Mouse (Mus musculus): ENCODE measurements around the gene Eva1b. TPM values are rescaled to one million over a fixed set of nuclear protein-coding genes. Genes with fewer than 3 reads are reported as not detected.
"Not testable (repeated sequence)": the region's sequence is repeated elsewhere in the genome, so short reads cannot be mapped to it uniquely, and the experiment has no call there.

Eva1b gene
- polyA plus RNA-seq, 1 experiment from 2014 or later, result 18.6 TPM

GRCm38 (mm10) chr4:126163685-126164084 is 16.1 kb downstream of the Eva1b start:
- Histone ChIP-seq H3K9me3 (ENCODE audit: control insufficient read depth, low read length) (no peaks in the 10 kb centered on the region), H3K4me1 (replicated peaks; ENCODE audit: control insufficient read depth, insufficient read depth, low read length) (peaks cover 7% of the 10 kb centered on the region; the same call in 1 of the 2 replicates), H3K36me3 (ENCODE audit: control insufficient read depth, insufficient read depth, low read length) (peaks cover 4% of the 10 kb centered on the region), H3K4me2 (ENCODE audit: low read depth, low read length, severe bottlenecking) (peak overlapping the region; percentile 99; the same call in 1 of the 2 replicates), H3K9ac (ENCODE audit: low read length) (no peak overlapping the region), H3K27me3 (ENCODE audit: control insufficient read depth, insufficient read depth, low read length) (no peaks in the 10 kb centered on the region), H3K27ac (ENCODE audit: low read depth, low read length) (no peak overlapping the region), H3K4me3 (ENCODE audit: low read depth, low read length) (no peak overlapping the region)
- 68% methylated on average over 4 of the region's 4 CpGs for WGBS
- ATAC-seq (replicated peaks; ENCODE audit: low FRiP score) (no peak), DNase-seq (ENCODE audit: low spot score) (no peak)

GRCm38 (mm10) chr4:126165092-126165491 is 17.5 kb downstream of the Eva1b start:
- not testable (repeated sequence) for H3K27me3 ChIP-seq (ENCODE audit: control insufficient read depth, insufficient read depth, low read length); H3K4me2 ChIP-seq (ENCODE audit: low read depth, low read length, severe bottlenecking); ATAC-seq (replicated peaks; ENCODE audit: low FRiP score); H3K27ac ChIP-seq (ENCODE audit: low read depth, low read length); H3K9ac ChIP-seq (ENCODE audit: low read length); H3K4me1 ChIP-seq (replicated peaks; ENCODE audit: control insufficient read depth, insufficient read depth, low read length); H3K9me3 ChIP-seq (ENCODE audit: control insufficient read depth, low read length); DNase-seq (ENCODE audit: low spot score); H3K4me3 ChIP-seq (ENCODE audit: low read depth, low read length)
- WGBS, result 78% methylated on average over 8 of the region's 10 CpGs
- H3K36me3 ChIP-seq (ENCODE audit: control insufficient read depth, insufficient read depth, low read length), result peaks cover 11% of the 10 kb centered on the region

GRCm38 (mm10) chr4:126166084-126166483 is 18.5 kb downstream of the Eva1b start:
- Histone ChIP-seq H3K27me3 (ENCODE audit: control insufficient read depth, insufficient read depth, low read length) (no peaks in the 10 kb centered on the region), H3K4me3 (ENCODE audit: low read depth, low read length) (no peak overlapping the region), H3K36me3 (ENCODE audit: control insufficient read depth, insufficient read depth, low read length) (peaks cover 14% of the 10 kb centered on the region), H3K27ac (ENCODE audit: low read depth, low read length) (no peak overlapping the region), H3K9me3 (ENCODE audit: control insufficient read depth, low read length) (no peaks in the 10 kb centered on the region), H3K4me2 (ENCODE audit: low read depth, low read length, severe bottlenecking) (no peak overlapping the region), H3K9ac (ENCODE audit: low read length) (no peak overlapping the region), H3K4me1 (replicated peaks; ENCODE audit: control insufficient read depth, insufficient read depth, low read length) (peaks cover 7% of the 10 kb centered on the region; the same call in 1 of the 2 replicates)
- 84% methylated on average over 3 of the region's 3 CpGs for WGBS
- DNase-seq (ENCODE audit: low spot score) (no peak), ATAC-seq (replicated peaks; ENCODE audit: low FRiP score) (no peak)

- Histone ChIP-seq H3K27me3 (ENCODE audit: control insufficient read depth, insufficient read depth, low read length) (no peaks in the 10 kb centered on the region), H3K9me3 (ENCODE audit: control insufficient read depth, low read length) (no peaks in the 10 kb centered on the region), H3K4me1 (replicated peaks; ENCODE audit: control insufficient read depth, insufficient read depth, low read length) (no peaks in the 10 kb centered on the region), H3K36me3 (ENCODE audit: control insufficient read depth, insufficient read depth, low read length) (peaks cover 17% of the 10 kb centered on the region), H3K4me3 (ENCODE audit: low read depth, low read length) (no peak overlapping the region), H3K4me2 (ENCODE audit: low read depth, low read length, severe bottlenecking) (no peak overlapping the region), H3K9ac (ENCODE audit: low read length) (no peak overlapping the region), H3K27ac (ENCODE audit: low read depth, low read length) (no peak overlapping the region)
- DNase-seq (ENCODE audit: low spot score) (no peak), ATAC-seq (replicated peaks; ENCODE audit: low FRiP score) (no peak)
- 94% methylated on average over 6 of the region's 6 CpGs for WGBS
These were observed 21.3 kb downstream of the Eva1b start for GRCm38 (mm10) chr4:126168851-126169250.

- not testable (repeated sequence) for H3K9me3 ChIP-seq (ENCODE audit: control insufficient read depth, low read length); ATAC-seq (replicated peaks; ENCODE audit: low FRiP score); H3K4me1 ChIP-seq (replicated peaks; ENCODE audit: control insufficient read depth, insufficient read depth, low read length); H3K27ac ChIP-seq (ENCODE audit: low read depth, low read length); H3K27me3 ChIP-seq (ENCODE audit: control insufficient read depth, insufficient read depth, low read length); H3K4me2 ChIP-seq (ENCODE audit: low read depth, low read length, severe bottlenecking); H3K4me3 ChIP-seq (ENCODE audit: low read depth, low read length); H3K9ac ChIP-seq (ENCODE audit: low read length); DNase-seq (ENCODE audit: low spot score)
- H3K36me3 ChIP-seq (ENCODE audit: control insufficient read depth, insufficient read depth, low read length), result peaks cover 17% of the 10 kb centered on the region
- WGBS, result 95% methylated on average over 5 of the region's 5 CpGs
These were observed 23.2 kb downstream of the Eva1b start for GRCm38 (mm10) chr4:126170737-126171136.

GRCm38 (mm10) chr4:126173800-126174199 is 26.3 kb downstream of the Eva1b start:
- no peak overlapping the region for H3K4me3 ChIP-seq (ENCODE audit: low read depth, low read length)
- no peaks in the 10 kb centered on the region for H3K4me1 ChIP-seq (replicated peaks; ENCODE audit: control insufficient read depth, insufficient read depth, low read length)
- no peaks in the 10 kb centered on the region for H3K27me3 ChIP-seq (ENCODE audit: control insufficient read depth, insufficient read depth, low read length)
- H3K9me3 ChIP-seq (ENCODE audit: control insufficient read depth, low read length), result no peaks in the 10 kb centered on the region
- WGBS, result 93% methylated on average over 5 of the region's 5 CpGs
- ATAC-seq (replicated peaks; ENCODE audit: low FRiP score), result no peak
- H3K4me2 ChIP-seq (ENCODE audit: low read depth, low read length, severe bottlenecking), result no peak overlapping the region
- no peak overlapping the region for H3K27ac ChIP-seq (ENCODE audit: low read depth, low read length)
- no peak for DNase-seq (ENCODE audit: low spot score)
- H3K36me3 ChIP-seq (ENCODE audit: control insufficient read depth, insufficient read depth, low read length), result peaks cover 13% of the 10 kb centered on the region
- H3K9ac ChIP-seq (ENCODE audit: low read length), result no peak overlapping the region

GRCm38 (mm10) chr4:126175980-126176379 is 28.4 kb downstream of the Eva1b start:
- H3K9me3 ChIP-seq (ENCODE audit: control insufficient read depth, low read length); H3K4me1 ChIP-seq (replicated peaks; ENCODE audit: control insufficient read depth, insufficient read depth, low read length); H3K27me3 ChIP-seq (ENCODE audit: control insufficient read depth, insufficient read depth, low read length); H3K36me3 ChIP-seq (ENCODE audit: control insufficient read depth, insufficient read depth, low read length); H3K4me2 ChIP-seq (ENCODE audit: low read depth, low read length, severe bottlenecking); H3K9ac ChIP-seq (ENCODE audit: low read length); H3K4me3 ChIP-seq (ENCODE audit: low read depth, low read length); DNase-seq (ENCODE audit: low spot score); H3K27ac ChIP-seq (ENCODE audit: low read depth, low read length); ATAC-seq (replicated peaks; ENCODE audit: low FRiP score): not testable (repeated sequence)
- 92% methylated on average over 7 of the region's 7 CpGs for WGBS

GRCm38 (mm10) chr4:126181170-126181957 is 33.8 kb downstream of the Eva1b start:
- 71% methylated on average over 7 of the region's 7 CpGs for WGBS
- Histone ChIP-seq H3K4me2 (ENCODE audit: low read depth, low read length, severe bottlenecking) (no peak overlapping the region), H3K4me3 (ENCODE audit: low read depth, low read length) (no peak overlapping the region), H3K9me3 (ENCODE audit: control insufficient read depth, low read length) (no peaks in the 10 kb centered on the region), H3K36me3 (ENCODE audit: control insufficient read depth, insufficient read depth, low read length) (peaks cover 5% of the 10 kb centered on the region; the same call in 1 of the 2 replicates), H3K9ac (ENCODE audit: low read length) (no peak overlapping the region), H3K27me3 (ENCODE audit: control insufficient read depth, insufficient read depth, low read length) (no peaks in the 10 kb centered on the region), H3K27ac (ENCODE audit: low read depth, low read length) (no peak overlapping the region), H3K4me1 (replicated peaks; ENCODE audit: control insufficient read depth, insufficient read depth, low read length) (no peaks in the 10 kb centered on the region)
- no peak for ATAC-seq (replicated peaks; ENCODE audit: low FRiP score)
- no peak for DNase-seq (ENCODE audit: low spot score)

- no peak for ATAC-seq (replicated peaks; ENCODE audit: low FRiP score)
- H3K36me3 ChIP-seq (ENCODE audit: control insufficient read depth, insufficient read depth, low read length), result peaks cover 5% of the 10 kb centered on the region; the same call in 1 of the 2 replicates
These were observed 35.5 kb downstream of the Eva1b start for GRCm38 (mm10) chr4:126183034-126183433.

More at GRCm38 (mm10) chr4:126183034-126183433, 35.5 kb downstream of the Eva1b start:
- no peaks in the 10 kb centered on the region for H3K27me3 ChIP-seq (ENCODE audit: control insufficient read depth, insufficient read depth, low read length)
- DNase-seq (ENCODE audit: low spot score), result no peak
- no peak overlapping the region for H3K9ac ChIP-seq (ENCODE audit: low read length)
- no peak overlapping the region for H3K27ac ChIP-seq (ENCODE audit: low read depth, low read length)
- H3K4me1 ChIP-seq (replicated peaks; ENCODE audit: control insufficient read depth, insufficient read depth, low read length), result no peaks in the 10 kb centered on the region
- WGBS, result 94% methylated on average over 5 of the region's 5 CpGs
- no peak overlapping the region for H3K4me3 ChIP-seq (ENCODE audit: low read depth, low read length)
- no peaks in the 10 kb centered on the region for H3K9me3 ChIP-seq (ENCODE audit: control insufficient read depth, low read length)
- no peak overlapping the region for H3K4me2 ChIP-seq (ENCODE audit: low read depth, low read length, severe bottlenecking)

All from forebrain, embryonic 11.5 days (tissue).